Mouse (Mus musculus): ENCODE results near the gene Syce3. TPM values are rescaled to one million over a fixed set of nuclear protein-coding genes. Genes with fewer than 3 reads are reported as not detected.
A peak's percentile ranks its signal among the peaks of the same experiment; 100 is the strongest.

Syce3 gene
- total RNA-seq, 1 experiment, result 4.5 TPM

DNA sequence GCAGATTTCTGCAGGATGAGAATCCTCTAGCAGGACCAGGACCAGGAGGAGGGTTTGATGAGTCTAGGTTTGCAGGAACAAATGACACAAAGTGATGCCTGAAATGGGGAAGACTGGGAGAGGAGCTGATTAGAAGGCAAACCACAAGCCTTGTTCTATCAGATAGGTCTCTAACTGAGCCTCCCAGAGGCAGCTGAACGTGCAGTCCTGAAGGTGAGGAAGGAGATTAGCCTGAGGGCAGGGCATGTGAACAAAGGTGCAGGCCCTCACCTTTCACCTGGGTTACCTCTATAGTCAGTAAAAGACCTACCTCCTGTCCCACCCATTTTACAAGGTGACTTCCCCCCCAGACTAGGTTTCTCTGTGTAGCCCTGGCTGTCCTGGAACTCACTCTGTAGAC, 10.6 kb downstream of the Syce3 start:
- in situ Hi-C loops (cut with MboI; ENCODE audit: low sequenced_read_pairs in 2 of 2, unreplicated experiment in 2 of 2), result no loop called here
- H3K9me3 ChIP-seq (ENCODE audit: control insufficient read depth, insufficient read depth, low read depth, low read length), result no peaks in the 10 kb centered on the region

GRCm38 (mm10) chr15:89398146-89398545, 12.2 kb downstream of the Syce3 start:
- Histone ChIP-seq H3K4me3 (ENCODE audit: insufficient read depth in 1 of 2, low read depth in 1 of 2, low read length in 2 of 2, poor library complexity in 1 of 2, severe bottlenecking in 1 of 2) (no peak overlapping the region), H3K27ac (ENCODE audit: insufficient read depth, low read depth, low read length, poor library complexity, severe bottlenecking) (no peak overlapping the region), H3K9me3 (ENCODE audit: control insufficient read depth, insufficient read depth, low read depth, low read length) (no peaks in the 10 kb centered on the region), H3K9ac (ENCODE audit: insufficient read depth, low read depth, low read length, poor library complexity, severe bottlenecking) (no peak overlapping the region), H3K4me1 (ENCODE audit: control insufficient read depth in 2 of 2, insufficient read depth in 2 of 2, low read length in 2 of 2, poor library complexity in 1 of 2) (peaks cover 0 to 5% of the 10 kb centered on the region in 2 experiments; a peak in 1 of 4 replicates), H3K36me3 (ENCODE audit: control insufficient read depth, insufficient read depth, low read length, poor library complexity, severe bottlenecking) (no peaks in the 10 kb centered on the region)
- no peak for TF ChIP-seq HCFC1 (IDR thresholded peaks at IDR 0.05; ENCODE audit: borderline replicate concordance, insufficient read depth, low read length)
- no peak for TF ChIP-seq MAFK (IDR thresholded peaks at IDR 0.05; ENCODE audit: insufficient read depth, low read depth, low read length)
- TF ChIP-seq ZC3H11A (IDR thresholded peaks at IDR 0.05; ENCODE audit: borderline replicate concordance, low read depth, low read length), result no peak
- TF ChIP-seq CHD2 (IDR thresholded peaks at IDR 0.05; ENCODE audit: low read depth, low read length), result no peak
- in situ Hi-C loops (cut with MboI; ENCODE audit: low sequenced_read_pairs in 2 of 2, unreplicated experiment in 2 of 2), result no loop called here
- no peak for DNase-seq (ENCODE audit: low read depth, low spot score)

More for the DNA sequence above, 10.6 kb downstream of the Syce3 start:
- Histone ChIP-seq H3K9ac (ENCODE audit: insufficient read depth, low read depth, low read length, poor library complexity, severe bottlenecking) (no peak overlapping the region), H3K4me3 (ENCODE audit: insufficient read depth in 1 of 2, low read depth in 1 of 2, low read length in 2 of 2, poor library complexity in 1 of 2, severe bottlenecking in 1 of 2) (no peak overlapping the region), H3K4me1 (ENCODE audit: control insufficient read depth in 2 of 2, insufficient read depth in 2 of 2, low read length in 2 of 2, poor library complexity in 1 of 2) (peaks cover 0 to 5% of the 10 kb centered on the region in 2 experiments; a peak in 1 of 4 replicates), H3K27ac (ENCODE audit: insufficient read depth, low read depth, low read length, poor library complexity, severe bottlenecking) (no peak overlapping the region), H3K36me3 (ENCODE audit: control insufficient read depth, insufficient read depth, low read length, poor library complexity, severe bottlenecking) (no peaks in the 10 kb centered on the region)
- no peak for DNase-seq (ENCODE audit: low read depth, low spot score)
- TF ChIP-seq ZNF384 (IDR thresholded peaks at IDR 0.05; ENCODE audit: low read depth, low read length), result no peak
- no peak for TF ChIP-seq HCFC1 (IDR thresholded peaks at IDR 0.05; ENCODE audit: borderline replicate concordance, insufficient read depth, low read length)

DNA sequence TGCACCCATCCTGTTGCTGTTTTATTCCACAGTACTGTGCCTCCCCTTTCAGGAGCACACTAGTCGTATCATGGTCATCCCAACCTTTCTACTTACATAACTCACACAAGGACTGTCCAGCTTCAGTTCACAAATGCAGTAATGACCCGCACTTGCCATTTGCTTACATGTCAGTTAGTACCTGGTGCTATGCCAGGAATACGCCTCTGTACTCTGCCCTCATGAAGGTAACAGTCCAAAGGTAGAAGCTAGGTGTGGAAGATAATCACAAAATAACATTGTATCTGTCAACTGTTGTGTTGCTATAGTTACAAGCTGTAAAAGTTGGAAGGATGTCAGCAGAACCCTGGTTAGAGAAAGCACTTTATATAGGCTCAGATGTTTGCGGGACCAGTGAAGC, 13.4 kb downstream of the Syce3 start:
- Histone ChIP-seq H3K36me3 (ENCODE audit: control insufficient read depth, insufficient read depth, low read length, poor library complexity, severe bottlenecking) (no peaks in the 10 kb centered on the region), H3K27ac (ENCODE audit: insufficient read depth, low read depth, low read length, poor library complexity, severe bottlenecking) (no peak overlapping the region), H3K9me3 (ENCODE audit: control insufficient read depth, insufficient read depth, low read depth, low read length) (no peaks in the 10 kb centered on the region), H3K4me1 (ENCODE audit: control insufficient read depth in 2 of 2, insufficient read depth in 2 of 2, low read length in 2 of 2, poor library complexity in 1 of 2) (peaks cover 0 to 5% of the 10 kb centered on the region in 2 experiments; a peak in 1 of 4 replicates), H3K4me3 (ENCODE audit: insufficient read depth in 1 of 2, low read depth in 1 of 2, low read length in 2 of 2, poor library complexity in 1 of 2, severe bottlenecking in 1 of 2) (no peak overlapping the region), H3K9ac (ENCODE audit: insufficient read depth, low read depth, low read length, poor library complexity, severe bottlenecking) (no peak overlapping the region)
- TF ChIP-seq ZNF384 (IDR thresholded peaks at IDR 0.05; ENCODE audit: low read depth, low read length) (no peak), ZC3H11A (IDR thresholded peaks at IDR 0.05; ENCODE audit: borderline replicate concordance, low read depth, low read length) (no peak), CHD2 (IDR thresholded peaks at IDR 0.05; ENCODE audit: low read depth, low read length) (no peak), MAFK (IDR thresholded peaks at IDR 0.05; ENCODE audit: insufficient read depth, low read depth, low read length) (no peak), HCFC1 (IDR thresholded peaks at IDR 0.05; ENCODE audit: borderline replicate concordance, insufficient read depth, low read length) (no peak)
- in situ Hi-C loops (cut with MboI; ENCODE audit: low sequenced_read_pairs in 2 of 2, unreplicated experiment in 2 of 2), result no loop called here
- DNase-seq (ENCODE audit: low read depth, low spot score), result no peak

DNA sequence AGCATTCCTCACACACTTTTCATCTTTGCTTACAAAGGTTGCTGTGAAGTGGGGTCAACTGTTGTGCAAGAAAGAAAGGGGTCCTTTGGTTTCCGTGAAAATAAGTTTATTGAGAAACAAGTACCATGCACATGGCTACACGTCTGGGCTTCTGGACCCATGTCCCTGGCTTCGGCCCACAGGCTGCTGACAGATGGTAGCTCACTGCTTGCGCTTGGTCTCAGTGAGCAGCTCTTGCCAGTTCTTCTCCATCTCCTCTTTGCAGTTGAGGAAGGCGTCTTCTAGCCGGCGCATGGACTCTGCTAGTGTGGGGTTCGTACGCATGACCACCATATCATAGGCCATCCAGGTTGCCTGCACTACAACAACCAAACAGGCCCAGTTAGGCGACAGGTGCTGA, 20.2 kb downstream of the Syce3 start:
- H3K4me3 ChIP-seq (ENCODE audit: insufficient read depth in 1 of 2, low read depth in 1 of 2, low read length in 2 of 2, poor library complexity in 1 of 2, severe bottlenecking in 1 of 2), result no peak overlapping the region
- DNase-seq (ENCODE audit: low read depth, low spot score), result no peak
- no peaks in the 10 kb centered on the region for H3K9me3 ChIP-seq (ENCODE audit: control insufficient read depth, insufficient read depth, low read depth, low read length)
- TF ChIP-seq CHD2 (IDR thresholded peaks at IDR 0.05; ENCODE audit: low read depth, low read length), result no peak
- H3K9ac ChIP-seq (ENCODE audit: insufficient read depth, low read depth, low read length, poor library complexity, severe bottlenecking), result no peak overlapping the region
- in situ Hi-C loops (cut with MboI; ENCODE audit: low sequenced_read_pairs in 2 of 2, unreplicated experiment in 2 of 2), result no loop called here
- H3K27ac ChIP-seq (ENCODE audit: insufficient read depth, low read depth, low read length, poor library complexity, severe bottlenecking), result no peak overlapping the region
- H3K4me1 ChIP-seq (ENCODE audit: control insufficient read depth in 2 of 2, insufficient read depth in 2 of 2, low read length in 2 of 2, poor library complexity in 1 of 2), result peaks cover 0 to 6% of the 10 kb centered on the region in 2 experiments; a peak in 1 of 4 replicates
- H3K36me3 ChIP-seq (ENCODE audit: control insufficient read depth, insufficient read depth, low read length, poor library complexity, severe bottlenecking), result no peaks in the 10 kb centered on the region

- Histone ChIP-seq H3K9me3 (ENCODE audit: control insufficient read depth, insufficient read depth, low read depth, low read length) (no peaks in the 10 kb centered on the region), H3K27ac (ENCODE audit: insufficient read depth, low read depth, low read length, poor library complexity, severe bottlenecking) (no peak overlapping the region), H3K4me3 (ENCODE audit: insufficient read depth in 1 of 2, low read depth in 1 of 2, low read length in 2 of 2, poor library complexity in 1 of 2, severe bottlenecking in 1 of 2) (peak overlapping the region; percentile 12 to 39; a peak in 2 of 4 replicates), H3K9ac (ENCODE audit: insufficient read depth, low read depth, low read length, poor library complexity, severe bottlenecking) (no peak overlapping the region), H3K36me3 (ENCODE audit: control insufficient read depth, insufficient read depth, low read length, poor library complexity, severe bottlenecking) (no peaks in the 10 kb centered on the region), H3K4me1 (ENCODE audit: control insufficient read depth in 2 of 2, insufficient read depth in 2 of 2, low read length in 2 of 2, poor library complexity in 1 of 2) (peaks cover 0 to 6% of the 10 kb centered on the region in 2 experiments; a peak in 1 of 4 replicates)
- no peak for DNase-seq (ENCODE audit: low read depth, low spot score)
- no peak for TF ChIP-seq ZNF384 (IDR thresholded peaks at IDR 0.05; ENCODE audit: low read depth, low read length)
- TF ChIP-seq HCFC1 (IDR thresholded peaks at IDR 0.05; ENCODE audit: borderline replicate concordance, insufficient read depth, low read length), result no peak
- no peak for TF ChIP-seq MAFK (IDR thresholded peaks at IDR 0.05; ENCODE audit: insufficient read depth, low read depth, low read length)
- TF ChIP-seq CHD2 (IDR thresholded peaks at IDR 0.05; ENCODE audit: low read depth, low read length), result no peak
- no peak for TF ChIP-seq ZC3H11A (IDR thresholded peaks at IDR 0.05; ENCODE audit: borderline replicate concordance, low read depth, low read length)
- in situ Hi-C loops (cut with MboI; ENCODE audit: low sequenced_read_pairs in 2 of 2, unreplicated experiment in 2 of 2), result no loop called here
Observed at GRCm38 (mm10) chr15:89387127-89387526, 23.2 kb downstream of the Syce3 start.

Measured in ES-E14 (cell line).